Mouse (Mus musculus) heart, postnatal 0 days (tissue): ENCODE results near the gene Hnrnpa2b1. TPM values are rescaled to one million over a fixed set of nuclear protein-coding genes. Genes with fewer than 3 reads are reported as not detected.

Experiments used
- ATAC-seq: fragments of 200-750 bp; cut with Nextera tagmentation; 2 replicates; pipeline ENCODE4 v1.8.0; 2017; ENCODE audit warnings: low read depth, moderate number of reproducible peaks, moderate library complexity; ENCODE audit not compliant: insufficient read depth
- DNase-seq: peaks from one replicate; pipeline ENCODE4 v3.0.0-alpha.2; 2016; ENCODE audit warnings: low spot score
- H3K27ac ChIP-seq: fragments of 300-500 bp; sonication (generic); 2 replicates; pipeline ENCODE4 v1.5.1; 2014; ENCODE audit warnings: low read depth, mild to moderate bottlenecking
- H3K27me3 ChIP-seq: fragments of 300-500 bp; sonication (generic); 2 replicates; pipeline ENCODE4 v1.6.1; 2014; ENCODE audit warnings: low read length, mixed read lengths; ENCODE audit not compliant: control insufficient read depth, insufficient read depth
- H3K36me3 ChIP-seq: fragments of 300-500 bp; sonication (generic); replicated peaks from 2 replicates; pipeline ENCODE4 v1.6.1; 2014; ENCODE audit warnings: low read length, mixed read lengths; ENCODE audit not compliant: control insufficient read depth, insufficient read depth
- H3K4me1 ChIP-seq: fragments of 300-500 bp; sonication (generic); 2 replicates; pipeline ENCODE4 v1.6.1; 2014; ENCODE audit warnings: antibody characterized with exemption; ENCODE audit not compliant: control insufficient read depth, insufficient read depth
- H3K4me2 ChIP-seq: fragments of 300-500 bp; sonication (generic); 2 replicates; pipeline ENCODE4 v1.6.1; 2014; ENCODE audit warnings: low read depth, mild to moderate bottlenecking, low read length, moderate library complexity
- H3K4me3 ChIP-seq: fragments of 300-500 bp; sonication (generic); 2 replicates; pipeline ENCODE4 v1.5.1; 2014; ENCODE audit warnings: low read depth, low read length
- H3K9ac ChIP-seq: fragments of 300-500 bp; sonication (generic); replicated peaks from 2 replicates; pipeline ENCODE4 v1.6.1; 2014; ENCODE audit warnings: low read depth, low read length, mixed read lengths
- H3K9me3 ChIP-seq: fragments of 300-500 bp; sonication (generic); replicated peaks from 2 replicates; pipeline ENCODE4 v1.6.1; 2016; ENCODE audit warnings: low read length; ENCODE audit not compliant: control insufficient read depth
- CTCF ChIP-seq: IDR thresholded peaks from 2 replicates; pipeline ENCODE4 v1.5.1; 2016; ENCODE audit warnings: antibody characterized with exemption, control low read depth, low read depth
- EP300 ChIP-seq: IDR thresholded peaks from 2 replicates; pipeline ENCODE4 v1.6.1; 2016; ENCODE audit warnings: antibody characterized with exemption, low read depth
- WGBS: fragments of 180-500 bp; shearing (Covaris S2); extraction: QIAGEN DNeasy Blood & Tissue Kit; methylation state at CpG from one replicate; pipeline ENCODE4 v1.1.7; 2014; 5-methylcytosine and 5-hydroxymethylcytosine counted together
- polyA plus RNA-seq: library from polyadenylated mRNA; unstranded; fragments of >200 nt; fragmentation: Nextera tagmentation; extraction: Ambion mirVana; gene quantifications from 2 replicates; pipeline ENCODE4 v1.2.1, GENCODE M21; 2015
- total RNA-seq: library from RNA; depleted of rRNA; stranded (reverse); fragments of >200 nt; gene quantifications from 2 replicates; pipeline ENCODE4 v1.2.3, GENCODE M21; 2014; ENCODE audit warnings: low replicate concordance

Gene Hnrnpa2b1
- total and polyA plus RNA-seq, 2 experiments from 2014 or later: 171 to 775 TPM

DNA sequence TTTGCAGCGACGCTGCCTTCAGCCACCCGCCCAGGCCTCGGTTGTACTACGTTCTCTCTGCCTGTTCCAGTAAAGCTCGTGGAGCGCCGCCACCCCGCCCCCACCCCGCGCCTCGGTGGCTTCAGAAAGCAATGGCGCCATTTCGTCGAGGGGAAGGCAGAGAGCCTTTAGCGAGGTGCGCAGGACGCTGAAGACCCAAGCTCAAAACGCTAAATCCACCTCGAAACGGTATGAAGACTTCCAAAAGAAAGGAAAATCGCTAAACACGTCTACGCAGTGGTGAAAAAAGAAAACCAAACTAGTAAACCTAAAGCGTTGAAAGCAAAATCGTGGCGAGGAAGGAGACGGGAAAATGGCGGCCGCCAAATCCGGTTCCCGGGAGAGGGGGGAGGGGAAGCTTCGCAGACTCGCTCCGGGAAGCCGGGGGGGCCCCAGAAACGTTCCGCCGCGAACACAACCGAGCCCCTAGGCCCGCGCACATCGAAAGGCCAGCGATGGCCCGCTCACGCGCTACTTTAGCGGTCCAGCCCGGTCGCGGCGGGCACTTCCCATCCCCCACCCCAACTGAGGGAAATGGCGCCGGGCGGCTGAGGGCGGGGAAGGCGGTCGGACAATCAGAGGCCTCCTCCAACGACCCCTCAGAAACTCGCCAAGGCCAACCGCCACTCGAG lies 668 bp downstream of the Hnrnpa2b1 start:
- Histone ChIP-seq H3K4me2 (peak overlapping the region; percentile 75), H3K9ac (peak overlapping the region; percentile 100), H3K4me1 (peaks cover 22% of the 10 kb centered on the region), H3K27ac (peak overlapping the region; percentile 100), H3K9me3 (no peaks in the 10 kb centered on the region), H3K27me3 (no peaks in the 10 kb centered on the region), H3K36me3 (peaks cover 25% of the 10 kb centered on the region), H3K4me3 (peak overlapping the region; percentile 99)
- TF ChIP-seq CTCF (no peak), EP300 (peak; percentile 61)
- DNase-seq: peak; percentile 76
- WGBS: under 1% methylated on average over 63 of the region's 63 CpGs
- peak; percentile 29 for ATAC-seq

DNA sequence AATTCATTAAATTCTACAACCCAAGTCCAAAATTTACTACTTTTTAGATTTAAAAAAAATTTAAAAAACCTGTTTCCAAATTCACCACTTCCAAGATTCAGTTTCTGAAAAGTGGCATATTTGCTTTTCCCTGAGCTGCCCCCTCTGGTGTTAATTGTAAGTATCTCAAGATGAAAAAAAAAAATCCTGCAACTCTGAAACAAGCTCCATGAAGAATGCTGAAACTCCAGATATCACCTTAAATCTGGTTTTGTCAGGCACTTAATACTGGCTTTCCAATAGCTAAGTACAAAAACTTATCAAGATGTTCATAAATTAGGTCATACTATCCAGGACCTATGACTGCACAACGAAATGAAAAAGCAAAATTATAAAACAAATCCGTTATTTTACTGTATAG lies 2.0 kb downstream of the Hnrnpa2b1 start:
- Histone ChIP-seq H3K4me3 (peak overlapping the region; percentile 99), H3K4me2 (peak overlapping the region; percentile 75), H3K9me3 (no peaks in the 10 kb centered on the region), H3K27me3 (no peaks in the 10 kb centered on the region), H3K27ac (no peak overlapping the region), H3K4me1 (peaks cover 22% of the 10 kb centered on the region; the same call in 1 of the 2 replicates), H3K9ac (peak overlapping the region; percentile 8; the same call in 1 of the 2 replicates), H3K36me3 (peaks cover 38% of the 10 kb centered on the region)
- TF ChIP-seq EP300 (no peak), CTCF (peak; percentile 32; the same call in 1 of the 2 replicates)
- DNase-seq: peak; percentile 54
- 0% methylated on average over 2 of the region's 2 CpGs for WGBS
- no peak for ATAC-seq

DNA sequence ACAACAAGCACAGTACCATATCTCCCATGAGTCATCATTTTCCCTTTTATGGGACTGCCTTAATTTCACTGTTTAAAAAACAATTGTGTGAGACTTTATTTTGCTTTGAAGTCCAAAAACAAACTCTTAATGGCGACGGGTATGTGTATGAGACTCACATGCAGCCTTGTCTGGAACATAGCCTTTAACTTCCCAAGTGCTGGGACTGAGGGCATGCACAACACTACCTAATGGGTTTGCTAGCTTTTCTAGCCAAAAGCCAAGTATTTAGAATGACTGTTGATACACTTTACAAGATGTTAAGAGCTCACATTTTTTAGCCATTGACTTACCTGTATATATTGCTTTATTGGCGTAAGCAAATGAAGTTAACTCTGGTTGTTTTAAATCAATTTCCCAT lies 9.3 kb downstream of the Hnrnpa2b1 start:
- WGBS: 83% methylated on average over 3 of the region's 3 CpGs
- Histone ChIP-seq H3K27me3 (no peaks in the 10 kb centered on the region), H3K4me2 (no peak overlapping the region), H3K36me3 (peaks cover 47% of the 10 kb centered on the region), H3K4me1 (no peaks in the 10 kb centered on the region), H3K27ac (no peak overlapping the region), H3K9ac (no peak overlapping the region), H3K4me3 (no peak overlapping the region), H3K9me3 (no peaks in the 10 kb centered on the region)
- ATAC-seq: no peak
- DNase-seq: no peak
- TF ChIP-seq CTCF: no peak
- TF ChIP-seq EP300: no peak

DNA sequence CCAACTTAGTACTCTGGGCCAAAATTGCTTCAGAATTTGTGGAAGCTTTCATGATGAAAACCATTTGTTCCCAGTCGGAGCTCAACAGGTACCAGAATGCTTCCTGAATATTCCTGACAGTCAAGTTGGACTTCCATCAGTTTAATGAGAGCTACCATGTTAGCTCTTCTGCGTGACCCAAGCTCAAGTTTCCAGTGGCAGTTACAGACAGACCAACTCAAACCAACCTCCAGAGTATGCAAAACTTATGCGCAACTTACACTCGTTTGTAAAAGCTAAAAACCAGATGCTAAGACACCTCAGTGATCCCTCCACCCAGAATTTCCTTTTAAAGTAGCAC lies 9.7 kb downstream of the Hnrnpa2b1 start:
- ATAC-seq (no peak), DNase-seq (no peak)
- Histone ChIP-seq H3K4me1 (no peaks in the 10 kb centered on the region), H3K9ac (no peak overlapping the region), H3K9me3 (no peaks in the 10 kb centered on the region), H3K36me3 (peaks cover 47% of the 10 kb centered on the region), H3K27me3 (no peaks in the 10 kb centered on the region), H3K4me2 (no peak overlapping the region), H3K27ac (no peak overlapping the region), H3K4me3 (no peak overlapping the region)
- 80% methylated on average over 4 of the region's 4 CpGs for WGBS
- TF ChIP-seq CTCF (no peak), EP300 (0 out of 2 replicates have a peak, but pooled peaks have one; percentile 25)

DNA sequence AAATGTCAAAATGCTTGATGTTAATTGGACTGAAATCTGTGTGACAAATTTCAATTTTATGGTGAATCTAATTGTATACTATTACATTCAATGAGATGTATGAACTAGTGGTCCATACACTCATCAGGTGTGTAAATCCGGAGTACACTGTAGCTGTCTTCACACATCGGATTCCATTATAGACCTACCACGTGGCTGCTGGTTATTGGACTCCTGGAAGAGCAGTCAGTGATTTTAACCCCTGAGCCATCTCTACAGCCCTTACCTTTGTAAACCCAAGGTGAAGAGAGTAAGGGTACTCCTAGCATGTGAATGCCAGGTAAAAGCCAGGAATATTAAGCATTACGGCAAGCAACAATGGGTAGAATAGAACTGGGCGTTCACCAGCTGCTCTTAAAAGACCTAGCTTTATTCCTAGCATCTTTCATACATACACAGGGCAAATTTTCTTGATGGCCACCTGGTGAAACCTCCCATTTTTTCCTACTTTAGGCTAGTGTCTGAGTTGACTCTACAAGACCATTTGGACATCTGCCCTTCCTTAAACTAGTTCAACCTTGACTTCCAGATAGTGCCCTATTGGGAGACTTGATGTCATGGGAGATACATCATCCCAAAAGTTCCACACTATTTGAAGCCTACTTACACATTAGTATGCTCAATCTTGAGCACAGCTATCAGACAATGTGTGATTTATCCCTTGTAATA lies 10.2 kb downstream of the Hnrnpa2b1 start:
- no peak for DNase-seq
- Histone ChIP-seq H3K27ac (no peak overlapping the region), H3K27me3 (no peaks in the 10 kb centered on the region), H3K4me1 (no peaks in the 10 kb centered on the region), H3K9ac (no peak overlapping the region), H3K4me3 (no peak overlapping the region), H3K9me3 (no peaks in the 10 kb centered on the region), H3K36me3 (peaks cover 44% of the 10 kb centered on the region), H3K4me2 (no peak overlapping the region)
- 45% methylated on average over 5 of the region's 5 CpGs for WGBS
- peak; percentile 32; the same call in 1 of the 2 replicates for ATAC-seq
- TF ChIP-seq CTCF: no peak
- TF ChIP-seq EP300: no peak
